Mouse (Mus musculus) MN1 (cell line): Measurements from ENCODE around the gene Tbl3.
"Not testable (repeated sequence)": the region's sequence is repeated elsewhere in the genome, so short reads cannot be mapped to it uniquely, and the experiment has no call there.

ENCODE experiments used
- DNase-seq: peaks from one replicate; pipeline ENCODE4 v3.0.0-alpha.2; 2016; ENCODE audit warnings: low spot score

The Tbl3 gene

DNA sequence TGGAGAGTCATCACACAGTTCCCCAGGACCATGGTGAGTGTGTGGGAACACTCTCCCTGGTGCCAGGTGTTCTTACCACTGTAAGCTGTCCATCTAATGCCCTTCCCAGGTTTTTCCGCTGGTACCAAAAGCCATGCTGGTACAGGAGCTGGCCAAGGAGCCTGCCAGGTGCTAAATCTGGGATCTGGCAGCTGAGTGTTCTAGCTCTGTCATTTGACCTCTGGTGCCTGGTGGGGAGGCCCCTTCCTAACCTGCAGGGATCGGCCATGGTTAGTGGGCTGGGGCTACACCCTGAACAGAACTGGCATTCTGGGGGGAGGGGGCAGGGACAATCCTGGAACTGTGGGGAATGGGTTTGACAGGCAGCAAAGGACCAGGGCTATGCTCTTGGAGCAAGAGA, 20.2 kb upstream of the Tbl3 start, which contains the start of gene Rpl3l:
Gene Rpl3l, plus strand, starts transcription at position 203 of the 400 bp plus-strand sequence.
- no peak for DNase-seq

DNA sequence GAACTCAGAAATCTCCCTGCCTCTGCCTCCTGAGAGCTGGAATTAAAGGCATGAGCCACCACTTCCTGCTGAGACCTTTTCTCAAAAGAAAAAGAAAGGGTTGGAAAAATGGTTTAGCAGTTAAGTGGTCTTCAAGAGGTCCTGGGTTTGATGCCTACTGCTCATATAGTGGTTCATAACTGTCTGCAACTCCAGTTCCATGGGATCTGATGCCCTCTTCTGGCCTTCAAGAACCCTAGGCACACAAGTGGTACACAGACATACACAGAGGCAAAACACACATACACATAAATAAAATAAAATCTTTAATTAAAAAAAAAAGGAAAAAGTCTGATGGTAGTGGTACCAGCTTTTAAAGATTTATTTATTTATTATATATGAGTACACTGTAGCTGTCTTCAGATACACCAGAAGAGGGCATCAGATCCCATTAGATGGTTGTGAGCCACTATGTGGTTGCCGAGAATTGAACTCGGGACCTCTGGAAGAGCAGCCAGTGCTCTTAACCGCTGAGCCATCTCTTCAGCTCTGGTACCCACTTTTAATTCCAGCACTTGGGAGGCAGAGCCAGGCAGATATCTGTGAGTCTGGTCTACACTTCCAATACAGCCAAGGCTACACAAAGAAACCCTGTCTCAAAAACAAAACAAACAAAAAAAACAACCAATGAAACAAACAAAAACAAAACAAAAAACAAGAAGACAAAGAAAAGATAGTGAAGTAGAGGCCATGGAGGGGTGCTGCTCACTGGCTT, 18.4 kb upstream of the Tbl3 start:
- no peak for DNase-seq

DNA sequence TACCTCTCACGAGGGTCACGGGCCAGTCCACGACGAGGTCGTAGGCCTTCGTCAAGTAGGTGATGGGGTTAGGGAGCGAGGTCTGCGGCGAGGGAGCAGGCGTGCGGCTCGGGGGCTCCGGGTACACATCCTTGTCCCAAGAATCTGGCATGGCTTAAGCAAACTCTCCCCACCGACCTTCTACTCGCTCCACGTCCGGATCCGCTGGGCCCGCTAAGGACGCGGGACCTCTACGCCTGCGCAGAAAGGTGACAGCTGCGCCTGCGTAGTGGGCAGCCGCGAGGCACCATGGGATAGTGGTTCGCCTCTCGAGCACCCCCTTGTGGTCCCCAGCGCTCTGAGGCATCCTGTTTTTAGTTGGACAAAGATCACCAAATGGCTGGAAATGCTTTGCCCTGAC, 16.7 kb upstream of the Tbl3 start, which contains the start of gene Ndufb10:
Gene Ndufb10, minus strand, starts transcription at position 295 of the 400 bp plus-strand sequence.
- peak; percentile 97 for DNase-seq

DNA sequence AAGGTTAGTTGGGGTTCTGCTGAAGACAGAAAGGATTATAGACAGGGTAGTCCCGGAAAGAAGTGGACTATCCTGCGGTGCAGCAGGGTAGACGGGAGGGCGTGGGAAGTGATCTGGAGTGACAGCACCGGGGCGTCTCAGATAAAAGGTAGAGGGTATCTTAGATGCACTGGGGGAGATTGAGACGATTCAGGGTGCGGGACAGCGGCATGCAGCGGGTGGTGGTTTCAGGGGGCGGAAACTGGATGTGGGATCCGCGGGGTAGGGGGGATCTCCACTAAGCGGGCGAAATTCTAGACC, 16.4 kb upstream of the Tbl3 start:
- peak; percentile 36 for DNase-seq

DNA sequence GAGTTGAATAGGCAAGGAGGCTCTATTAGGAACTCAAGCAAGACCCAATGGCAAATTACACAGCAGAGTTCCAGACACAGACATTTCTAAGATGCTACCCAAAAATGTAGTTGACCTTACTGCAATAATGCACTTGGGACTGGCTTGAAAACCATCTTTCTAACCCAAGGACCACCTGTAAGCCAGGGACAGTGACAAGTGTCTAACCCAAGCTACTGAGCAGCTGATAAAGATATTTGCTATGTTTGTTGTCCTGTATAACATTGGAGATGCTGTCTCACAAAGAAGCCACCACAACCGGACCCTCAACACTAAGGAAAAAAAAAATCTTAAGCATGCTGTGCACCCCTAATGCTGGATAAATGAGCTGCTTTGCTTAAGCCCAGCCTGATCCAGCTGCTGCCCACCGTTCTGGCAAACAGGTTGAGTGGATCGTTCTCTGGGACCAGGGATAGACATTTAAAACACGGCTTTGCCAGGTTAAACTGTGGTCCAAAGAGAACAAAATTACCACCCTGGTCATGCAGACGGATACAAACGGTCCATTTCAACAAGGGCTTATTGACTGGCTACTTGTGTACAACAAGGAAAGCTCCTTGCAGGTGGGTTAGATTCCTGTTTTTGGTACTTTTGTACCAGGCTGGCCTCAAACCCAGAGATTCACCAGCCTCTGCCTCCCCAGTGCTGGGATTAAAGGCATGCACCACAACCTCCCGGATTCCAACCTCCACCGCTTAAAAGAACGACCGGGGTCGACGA, 15.8 kb upstream of the Tbl3 start:
- no peak for DNase-seq

DNA sequence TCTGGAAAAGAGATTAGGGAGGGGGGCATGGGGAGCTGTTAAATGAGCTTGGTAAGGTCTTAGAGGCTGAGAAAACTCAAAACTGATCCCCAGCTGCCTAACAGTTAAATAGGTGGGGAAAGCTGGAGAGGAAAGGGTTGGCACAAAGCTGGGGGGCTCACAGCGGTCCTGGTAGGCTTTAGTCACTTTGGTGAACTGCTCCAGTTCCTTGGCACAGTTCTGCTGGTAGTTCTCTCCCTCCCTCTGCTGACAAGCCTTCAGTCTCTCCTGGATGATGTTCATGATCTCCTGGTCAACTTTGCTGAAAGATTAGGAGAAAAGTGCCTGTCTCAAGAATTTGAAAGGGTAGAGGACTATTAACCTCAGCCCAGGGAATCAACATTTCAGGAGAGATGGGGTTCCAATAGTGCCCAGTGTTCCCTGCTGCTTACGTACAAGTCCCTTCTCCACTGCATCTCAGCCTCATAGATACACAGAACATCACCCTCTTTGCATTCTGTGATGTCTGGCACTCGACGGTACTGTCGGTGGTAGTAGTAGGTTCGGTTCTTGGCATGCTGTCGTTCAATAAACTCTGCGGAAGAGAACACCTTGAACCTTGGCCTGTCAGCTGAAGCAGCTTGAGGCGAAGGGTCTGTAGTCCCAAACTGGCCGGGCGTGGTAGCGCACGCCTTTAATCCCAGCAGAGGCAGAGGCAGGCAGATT, 14.9 kb upstream of the Tbl3 start:
- DNase-seq: peak; percentile 37

DNA sequence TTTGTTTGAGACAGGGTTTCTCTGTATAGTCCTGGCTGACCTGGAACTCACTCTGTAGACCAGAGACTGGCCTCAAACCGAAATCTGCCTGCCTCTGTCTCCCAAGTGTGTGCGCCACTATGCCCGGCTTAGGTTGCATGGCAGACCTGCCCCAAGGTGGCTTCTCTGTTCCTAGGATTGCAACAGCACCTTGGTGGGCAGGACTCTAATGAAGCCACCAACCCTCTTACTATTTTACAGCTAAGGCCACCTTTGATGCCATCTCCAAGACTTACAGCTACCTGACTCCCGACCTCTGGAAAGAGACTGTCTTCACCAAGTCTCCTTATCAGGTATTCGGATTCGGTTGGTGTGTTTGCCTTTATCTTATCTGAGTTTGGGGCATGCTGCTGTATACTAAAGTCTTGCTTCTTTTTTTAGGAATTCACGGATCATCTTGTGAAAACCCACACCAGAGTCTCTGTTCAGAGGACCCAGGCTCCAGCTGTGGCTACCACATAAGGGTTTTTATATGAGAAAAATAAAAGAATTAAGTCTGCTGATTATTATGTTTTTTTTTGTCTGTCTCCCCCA, 14.0 kb upstream of the Tbl3 start:
- DNase-seq: peak; percentile 43

DNA sequence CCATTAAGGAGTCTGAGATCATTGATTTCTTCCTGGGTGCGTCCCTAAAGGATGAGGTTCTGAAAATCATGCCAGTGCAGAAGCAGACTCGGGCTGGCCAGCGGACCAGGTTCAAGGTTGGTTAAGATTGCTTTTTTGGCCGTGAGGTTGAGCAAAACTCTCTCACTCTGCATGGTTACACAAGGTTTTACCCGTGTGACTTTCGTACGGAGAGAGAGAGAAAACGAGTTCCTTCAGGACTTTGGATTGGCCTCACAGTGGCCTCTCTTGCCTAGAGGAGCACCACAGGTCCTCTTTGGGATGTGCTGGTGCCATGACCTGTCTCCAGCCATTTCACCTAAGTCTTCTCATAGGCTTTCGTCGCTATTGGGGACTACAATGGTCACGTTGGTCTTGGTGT, 13.2 kb upstream of the Tbl3 start:
- peak; percentile 50 for DNase-seq

DNA sequence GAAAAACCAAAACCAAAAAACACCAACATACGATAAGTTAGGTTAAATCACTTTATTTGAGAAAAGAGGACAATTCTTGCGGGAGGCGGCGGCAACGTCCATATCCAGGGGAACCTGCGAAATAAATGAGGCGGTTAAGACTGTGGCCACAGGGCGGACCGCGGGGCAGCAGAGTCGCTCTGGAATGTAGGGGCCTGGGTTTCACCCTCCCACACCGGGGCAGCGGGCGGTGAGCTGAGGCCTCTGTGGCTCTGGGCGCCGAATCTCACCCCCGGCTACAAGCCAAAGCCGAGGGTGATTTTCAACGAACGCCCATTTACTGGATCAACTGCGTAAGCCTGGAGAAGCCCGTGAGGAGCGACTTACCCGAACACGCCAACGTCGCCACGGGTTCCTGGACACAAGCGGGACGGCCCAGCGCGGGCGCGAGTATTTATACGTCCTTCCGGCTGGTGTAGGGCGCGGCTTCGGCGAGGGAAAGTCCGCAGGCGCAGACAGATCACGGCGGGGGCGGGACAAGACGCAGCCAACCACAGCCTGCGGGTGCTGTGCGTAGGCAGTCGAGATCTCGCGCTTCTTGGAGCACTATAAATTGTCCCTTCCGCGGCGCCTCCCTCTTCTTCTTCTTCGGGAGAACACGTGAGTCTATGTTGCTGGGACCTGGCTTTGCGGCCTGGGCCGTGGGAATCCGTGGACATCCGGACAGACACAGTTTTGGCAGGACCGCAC, 12.2 kb upstream of the Tbl3 start:
- peak; percentile 99 for DNase-seq

DNA sequence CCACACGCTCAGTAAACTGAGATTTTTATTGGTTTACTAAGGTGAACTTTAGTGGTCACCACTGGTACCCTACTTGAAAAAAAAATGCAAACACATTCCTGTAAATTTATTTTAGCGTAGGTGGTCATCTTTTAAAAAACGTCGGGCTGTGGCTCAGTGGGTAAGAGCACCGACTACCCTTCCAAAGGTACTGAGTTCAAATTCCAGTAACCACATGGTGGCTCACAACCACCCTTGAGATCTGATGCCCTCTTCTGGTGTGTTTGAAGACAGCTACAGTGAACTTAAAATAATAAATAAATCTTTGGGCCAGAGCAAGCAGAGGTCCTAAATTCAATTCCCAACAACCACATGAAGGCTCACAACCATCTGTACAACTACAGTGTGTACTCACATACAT, 11.5 kb upstream of the Tbl3 start:
- not testable (repeated sequence) for DNase-seq

DNA sequence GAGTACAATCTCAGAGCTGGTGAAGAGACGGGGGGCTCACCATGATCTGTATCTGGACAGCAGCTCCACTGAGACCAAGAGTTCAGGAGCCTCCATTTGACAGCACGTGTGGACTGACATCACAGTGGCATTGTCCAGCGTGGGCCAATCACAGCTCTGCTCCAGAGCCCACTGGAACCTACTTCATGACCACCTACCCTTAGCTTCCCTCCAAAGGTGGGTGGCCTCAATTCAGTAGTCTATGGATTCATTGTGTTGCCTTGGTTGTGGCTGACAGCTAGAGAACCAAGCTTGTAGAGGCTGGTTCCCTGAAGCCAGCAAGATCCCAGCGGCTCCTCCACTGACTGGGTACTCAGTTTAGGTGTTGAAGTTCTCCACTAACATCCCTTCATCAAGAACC, 10.5 kb upstream of the Tbl3 start, which contains the start of the genes Rnf151 and Rps2:
Gene Rnf151, minus strand, starts transcription at position 121 of the 400 bp plus-strand sequence.
Gene Rps2, plus strand, starts transcription at position 174 of the 400 bp plus-strand sequence.
- DNase-seq: no peak

DNA sequence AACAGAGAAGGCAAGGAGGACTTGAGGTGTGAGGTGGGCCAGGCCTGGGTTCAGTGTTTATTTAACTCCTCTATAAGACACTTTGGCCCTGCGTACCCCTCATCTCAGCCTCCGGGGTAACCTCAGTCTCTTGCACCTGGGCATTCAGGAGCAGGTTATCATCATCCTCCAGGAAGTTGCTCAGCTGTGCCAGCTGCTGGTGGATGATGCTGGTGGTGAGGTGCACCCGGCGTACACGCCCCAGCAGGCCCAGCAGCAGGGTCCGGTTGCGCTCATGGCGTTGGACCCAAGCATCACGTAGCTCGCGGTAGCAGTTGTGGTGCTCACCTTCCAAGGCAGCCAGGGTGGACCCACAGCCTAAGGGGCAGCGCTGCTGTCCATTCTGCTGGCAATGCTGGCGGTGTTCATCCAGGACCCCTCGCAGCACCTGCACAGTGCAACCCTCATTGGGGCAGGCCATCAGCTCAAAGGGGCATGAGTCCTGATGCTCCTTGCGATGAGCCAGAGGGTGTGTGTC, 8.8 kb upstream of the Tbl3 start:
- DNase-seq: no peak

DNA sequence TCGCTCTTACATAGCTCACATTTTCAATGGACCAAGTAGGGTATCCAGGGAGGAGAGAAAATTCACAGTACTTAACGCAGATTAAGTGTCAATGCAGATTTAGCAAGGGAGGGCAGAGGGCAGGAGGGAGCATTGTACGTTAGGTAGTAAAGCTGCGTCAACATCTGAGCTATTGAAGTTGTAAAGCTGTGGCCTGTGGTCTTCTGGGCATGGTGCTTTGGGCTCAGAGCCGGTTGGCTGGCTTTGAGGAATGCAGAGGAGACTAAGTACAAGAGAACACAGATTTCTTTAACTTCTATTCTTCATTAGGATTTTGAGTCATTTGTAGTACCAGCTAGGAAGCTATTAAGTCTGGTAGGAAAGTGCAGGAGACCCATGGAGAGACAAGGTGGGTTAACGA, 8.1 kb upstream of the Tbl3 start:
- DNase-seq: no peak

DNA sequence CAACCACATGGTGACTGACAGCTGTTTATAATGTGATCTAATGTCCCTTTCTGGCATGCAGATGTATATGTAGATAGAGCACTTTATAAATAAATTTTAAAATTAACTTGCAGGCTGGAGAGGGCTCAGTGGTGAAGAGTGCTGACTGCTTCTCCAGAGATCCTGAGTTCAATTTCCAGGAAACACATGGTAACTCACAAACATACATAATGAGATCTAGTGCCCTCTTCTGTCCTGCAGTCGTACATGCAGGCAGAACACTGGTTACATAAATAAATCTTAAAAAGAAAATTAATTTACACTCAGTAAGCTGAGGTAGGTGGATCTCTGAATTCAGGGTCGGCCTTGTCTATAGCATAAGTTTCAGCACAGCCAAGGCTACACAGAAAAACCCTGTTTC, 1.2 kb upstream of the Tbl3 start:
- peak; percentile 62 for DNase-seq

DNA sequence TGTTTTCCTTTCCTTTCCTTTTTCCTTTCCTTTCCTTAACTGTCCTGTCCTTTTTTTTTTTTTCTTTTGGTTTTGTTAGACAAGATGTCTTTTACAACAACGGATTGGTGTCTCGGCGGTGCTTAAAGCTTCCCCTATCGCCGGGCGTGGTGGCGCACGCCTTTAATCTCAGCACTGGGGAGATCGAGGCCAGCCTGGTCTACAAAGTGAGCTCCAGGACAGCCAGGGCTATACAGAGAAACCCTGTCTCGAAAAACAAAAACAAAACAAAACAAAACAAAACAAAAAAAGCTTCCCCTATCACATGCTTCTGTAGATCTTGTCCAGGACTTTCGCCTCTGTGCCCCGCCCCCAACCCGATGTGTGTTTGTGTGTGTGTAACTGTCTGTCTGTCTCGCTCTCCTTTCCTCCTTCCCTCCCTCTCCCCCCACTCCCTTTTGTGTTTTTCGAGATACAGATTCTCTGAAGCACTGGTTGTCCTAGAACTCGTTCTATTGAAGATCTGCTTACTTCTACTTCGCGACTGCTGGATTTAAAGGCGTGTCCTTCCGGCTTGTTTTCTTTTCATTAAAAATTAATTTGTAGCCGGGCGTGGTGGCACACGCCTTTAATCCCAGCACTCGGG, 453 bp upstream of the Tbl3 start:
- peak; percentile 50 for DNase-seq

DNA sequence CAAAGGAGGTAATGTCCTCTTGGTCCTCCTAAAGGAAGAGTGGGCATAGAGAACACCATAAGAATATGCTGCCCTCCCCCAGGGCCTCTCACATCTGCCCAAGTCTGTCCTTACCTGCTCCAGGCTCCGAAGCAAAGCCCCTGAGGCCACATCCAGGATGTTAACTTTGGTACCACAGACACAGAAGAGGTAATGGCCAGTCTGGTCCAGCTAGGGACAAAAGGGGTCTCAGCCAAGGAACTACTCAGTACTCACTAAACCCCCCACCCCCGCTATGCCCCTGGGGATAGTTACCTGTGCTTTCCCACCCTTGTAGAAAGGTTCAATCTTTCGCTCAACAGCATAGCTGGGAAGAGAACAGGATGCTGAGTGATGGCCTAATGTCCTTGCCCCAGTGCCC, 1.6 kb downstream of the Tbl3 start:
- no peak for DNase-seq

DNA sequence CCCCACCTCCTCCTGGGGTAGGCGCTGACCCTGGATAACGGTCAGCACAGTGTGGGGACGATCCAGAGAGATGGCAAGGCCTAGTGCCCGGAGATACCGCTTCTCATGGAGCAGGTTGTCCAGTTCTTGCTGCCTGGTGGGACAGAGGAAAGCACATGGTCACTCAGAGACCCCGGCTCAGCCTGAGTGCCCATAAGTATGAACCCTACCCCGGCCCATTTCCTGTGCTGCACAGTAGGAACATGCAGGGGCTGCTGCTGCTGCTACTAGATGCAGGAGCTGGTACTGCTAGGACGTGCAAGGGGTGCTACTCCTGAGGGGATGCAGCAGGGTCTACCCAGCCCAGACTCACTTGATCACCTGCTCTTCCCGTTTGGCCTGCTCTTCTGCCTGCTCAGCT, 6.2 kb downstream of the Tbl3 start:
- no peak for DNase-seq

DNA sequence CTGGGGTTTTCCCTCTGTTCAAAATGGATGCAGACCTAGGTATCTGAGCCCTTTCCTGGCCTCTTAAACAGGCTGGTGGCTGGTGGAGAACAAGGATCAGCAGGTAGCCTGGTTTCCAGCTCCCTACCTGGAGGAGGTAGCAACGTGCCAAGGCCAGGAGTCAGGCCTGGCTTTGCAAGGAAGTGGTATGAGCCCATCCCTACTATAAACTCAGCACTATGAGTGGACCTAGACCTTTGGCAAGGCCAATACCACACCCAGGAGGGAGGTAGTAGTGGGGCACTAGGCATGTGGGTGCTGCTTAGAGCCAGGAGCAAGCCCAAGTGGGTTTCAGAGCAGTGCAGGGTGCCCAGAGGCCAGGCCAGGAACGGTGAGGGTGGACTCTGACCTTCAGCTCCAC, 8.0 kb downstream of the Tbl3 start:
- DNase-seq: no peak

DNA sequence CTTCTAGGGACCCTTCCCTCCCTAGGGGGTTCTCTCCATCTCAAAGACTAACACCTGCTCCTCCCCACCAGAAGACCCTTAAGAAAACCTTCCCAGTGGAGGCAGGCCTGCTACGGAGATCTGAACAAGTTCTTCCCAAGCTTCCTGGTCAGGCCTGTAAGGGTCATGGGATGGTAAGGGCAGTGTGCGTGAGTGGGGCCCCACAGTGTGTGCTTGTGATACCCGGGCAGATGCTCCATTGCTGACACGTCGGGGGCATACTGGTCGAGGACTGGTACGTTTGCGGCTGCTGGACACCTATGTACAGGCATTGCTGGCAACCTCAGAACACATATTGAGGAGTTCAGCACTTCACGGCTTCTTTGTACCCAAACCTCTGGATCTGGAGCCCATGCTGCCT, 8.7 kb downstream of the Tbl3 start:
- DNase-seq: no peak

DNA sequence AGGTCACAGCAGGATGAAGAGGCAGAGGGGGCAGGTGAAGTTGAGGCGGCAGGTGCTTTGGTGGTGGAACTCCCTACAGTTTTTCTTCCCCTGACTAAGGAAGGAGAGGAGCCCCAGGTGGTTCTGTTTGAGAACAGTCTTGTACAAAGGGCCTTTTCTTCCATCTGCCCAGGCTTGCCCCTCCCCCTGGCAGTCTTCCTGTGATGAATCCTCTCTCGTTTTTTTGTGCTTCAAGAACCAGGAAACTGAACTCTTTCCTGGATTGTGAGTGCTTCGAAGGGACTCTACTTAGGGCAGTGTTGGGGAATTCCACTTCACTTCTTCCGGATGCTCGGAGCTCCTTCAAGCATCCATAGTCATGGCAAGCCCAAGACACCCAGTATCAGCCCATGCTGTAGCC, 9.5 kb downstream of the Tbl3 start:
- DNase-seq: no peak
